Mouse (Mus musculus): ENCODE measurements around the gene Paqr7. TPM values are rescaled to one million over a fixed set of nuclear protein-coding genes. Genes with fewer than 3 reads are reported as not detected.

Gene Paqr7
- polyA plus RNA-seq, 1 experiment from 2014 or later: 2.2 TPM

- 10% methylated on average over 5 of the region's 5 CpGs for WGBS
- H3K4me1 ChIP-seq (ENCODE audit: control insufficient read depth, insufficient read depth, low read length): no peaks in the 10 kb centered on the region
- H3K4me2 ChIP-seq (ENCODE audit: low read depth): no peak overlapping the region
- H3K4me3 ChIP-seq (ENCODE audit: low read depth, low read length): no peak overlapping the region
- H3K9ac ChIP-seq (ENCODE audit: low read length): no peak overlapping the region
- no peaks in the 10 kb centered on the region for H3K27me3 ChIP-seq (ENCODE audit: control insufficient read depth, insufficient read depth, low read length)
- DNase-seq (ENCODE audit: low spot score) (peak; percentile 90), ATAC-seq (ENCODE audit: insufficient read depth, low FRiP score, low TSS enrichment) (peak; percentile 63)
- peaks cover 17% of the 10 kb centered on the region for H3K36me3 ChIP-seq (ENCODE audit: control insufficient read depth, insufficient read depth, low read length)
- no peak overlapping the region for H3K27ac ChIP-seq (ENCODE audit: low read depth, low read length)
- no peaks in the 10 kb centered on the region for H3K9me3 ChIP-seq (ENCODE audit: control insufficient read depth, low read length)
Measured at GRCm38 (mm10) chr4:134543261-134543660, 46.8 kb downstream of the Paqr7 start.

- H3K27ac ChIP-seq (ENCODE audit: low read depth, low read length): no peak overlapping the region
- no peak overlapping the region for H3K9ac ChIP-seq (ENCODE audit: low read length)
- DNase-seq (ENCODE audit: low spot score) (no peak), ATAC-seq (ENCODE audit: insufficient read depth, low FRiP score, low TSS enrichment) (no peak)
- H3K4me1 ChIP-seq (ENCODE audit: control insufficient read depth, insufficient read depth, low read length): no peaks in the 10 kb centered on the region
- peaks cover 20% of the 10 kb centered on the region for H3K36me3 ChIP-seq (ENCODE audit: control insufficient read depth, insufficient read depth, low read length)
- 69% methylated on average over 9 of the region's 9 CpGs for WGBS
- no peaks in the 10 kb centered on the region for H3K27me3 ChIP-seq (ENCODE audit: control insufficient read depth, insufficient read depth, low read length)
- no peak overlapping the region for H3K4me3 ChIP-seq (ENCODE audit: low read depth, low read length)
- peaks cover 8% of the 10 kb centered on the region; the same call in 1 of the 2 replicates for H3K9me3 ChIP-seq (ENCODE audit: control insufficient read depth, low read length)
- H3K4me2 ChIP-seq (ENCODE audit: low read depth): no peak overlapping the region
Measured at GRCm38 (mm10) chr4:134546814-134547705, 50.6 kb downstream of the Paqr7 start.

- Histone ChIP-seq H3K27me3 (ENCODE audit: control insufficient read depth, insufficient read depth, low read length) (no peaks in the 10 kb centered on the region), H3K4me2 (ENCODE audit: low read depth) (no peak overlapping the region), H3K27ac (ENCODE audit: low read depth, low read length) (no peak overlapping the region), H3K9ac (ENCODE audit: low read length) (no peak overlapping the region), H3K4me1 (ENCODE audit: control insufficient read depth, insufficient read depth, low read length) (no peaks in the 10 kb centered on the region), H3K9me3 (ENCODE audit: control insufficient read depth, low read length) (peaks cover 8% of the 10 kb centered on the region; the same call in 1 of the 2 replicates), H3K4me3 (ENCODE audit: low read depth, low read length) (no peak overlapping the region), H3K36me3 (ENCODE audit: control insufficient read depth, insufficient read depth, low read length) (peaks cover 20% of the 10 kb centered on the region)
- ATAC-seq (ENCODE audit: insufficient read depth, low FRiP score, low TSS enrichment): no peak
- DNase-seq (ENCODE audit: low spot score): no peak
- WGBS: 80% methylated on average over 18 of the region's 18 CpGs
Measured at GRCm38 (mm10) chr4:134548169-134548938, 51.9 kb downstream of the Paqr7 start.

- H3K9me3 ChIP-seq (ENCODE audit: control insufficient read depth, low read length): peaks cover 8% of the 10 kb centered on the region; the same call in 1 of the 2 replicates
- ATAC-seq (ENCODE audit: insufficient read depth, low FRiP score, low TSS enrichment) (no peak), DNase-seq (ENCODE audit: low spot score) (no peak)
- H3K27me3 ChIP-seq (ENCODE audit: control insufficient read depth, insufficient read depth, low read length): no peaks in the 10 kb centered on the region
- H3K27ac ChIP-seq (ENCODE audit: low read depth, low read length): no peak overlapping the region
- no peak overlapping the region for H3K9ac ChIP-seq (ENCODE audit: low read length)
- H3K4me1 ChIP-seq (ENCODE audit: control insufficient read depth, insufficient read depth, low read length): no peaks in the 10 kb centered on the region
- H3K4me3 ChIP-seq (ENCODE audit: low read depth, low read length): no peak overlapping the region
- peaks cover 17% of the 10 kb centered on the region; the same call in 1 of the 2 replicates for H3K36me3 ChIP-seq (ENCODE audit: control insufficient read depth, insufficient read depth, low read length)
- WGBS: 98% methylated on average over 8 of the region's 8 CpGs
- H3K4me2 ChIP-seq (ENCODE audit: low read depth): no peak overlapping the region
Measured at GRCm38 (mm10) chr4:134549899-134550298, 53.4 kb downstream of the Paqr7 start.

GRCm38 (mm10) chr4:134551494-134552316 is 55.2 kb downstream of the Paqr7 start, which contains the start of gene Selenon:
TSS of gene Selenon (minus strand) at chr4:134552166.
- no peaks in the 10 kb centered on the region for H3K4me1 ChIP-seq (ENCODE audit: control insufficient read depth, insufficient read depth, low read length)
- H3K9me3 ChIP-seq (ENCODE audit: control insufficient read depth, low read length): peaks cover 8% of the 10 kb centered on the region; the same call in 1 of the 2 replicates
- peak within 1 kb of the TSS; percentile 98 for H3K9ac ChIP-seq (ENCODE audit: low read length)
- no peaks in the 10 kb centered on the region for H3K27me3 ChIP-seq (ENCODE audit: control insufficient read depth, insufficient read depth, low read length)
- ATAC-seq (ENCODE audit: insufficient read depth, low FRiP score, low TSS enrichment) (peak; percentile 85), DNase-seq (ENCODE audit: low spot score) (peak; percentile 71)
- peak within 1 kb of the TSS; percentile 74 for H3K4me3 ChIP-seq (ENCODE audit: low read depth, low read length)
- H3K27ac ChIP-seq (ENCODE audit: low read depth, low read length): peak within 1 kb of the TSS; percentile 94
- peaks cover 12% of the 10 kb centered on the region; the same call in 1 of the 2 replicates for H3K36me3 ChIP-seq (ENCODE audit: control insufficient read depth, insufficient read depth, low read length)
- WGBS: under 1% methylated on average over 33 of the region's 67 CpGs
- peak within 1 kb of the TSS; percentile 70 for H3K4me2 ChIP-seq (ENCODE audit: low read depth)

GRCm38 (mm10) chr4:134553631-134554030 is 57.1 kb downstream of the Paqr7 start:
- H3K4me1 ChIP-seq (ENCODE audit: control insufficient read depth, insufficient read depth, low read length): peaks cover 5% of the 10 kb centered on the region
- peaks cover 8% of the 10 kb centered on the region; the same call in 1 of the 2 replicates for H3K9me3 ChIP-seq (ENCODE audit: control insufficient read depth, low read length)
- no peaks in the 10 kb centered on the region for H3K27me3 ChIP-seq (ENCODE audit: control insufficient read depth, insufficient read depth, low read length)
- WGBS: 90% methylated on average over 1 of the region's 1 CpGs
- H3K4me2 ChIP-seq (ENCODE audit: low read depth): no peak overlapping the region
- DNase-seq (ENCODE audit: low spot score) (no peak), ATAC-seq (ENCODE audit: insufficient read depth, low FRiP score, low TSS enrichment) (no peak)
- no peak overlapping the region for H3K27ac ChIP-seq (ENCODE audit: low read depth, low read length)
- H3K9ac ChIP-seq (ENCODE audit: low read length): no peak overlapping the region
- no peak overlapping the region for H3K4me3 ChIP-seq (ENCODE audit: low read depth, low read length)
- peaks cover 10% of the 10 kb centered on the region; the same call in 1 of the 2 replicates for H3K36me3 ChIP-seq (ENCODE audit: control insufficient read depth, insufficient read depth, low read length)

- Histone ChIP-seq H3K9ac (ENCODE audit: low read length) (no peak overlapping the region), H3K36me3 (ENCODE audit: control insufficient read depth, insufficient read depth, low read length) (no peaks in the 10 kb centered on the region), H3K9me3 (ENCODE audit: control insufficient read depth, low read length) (no peaks in the 10 kb centered on the region), H3K27me3 (ENCODE audit: control insufficient read depth, insufficient read depth, low read length) (no peaks in the 10 kb centered on the region), H3K4me1 (ENCODE audit: control insufficient read depth, insufficient read depth, low read length) (peaks cover 5% of the 10 kb centered on the region), H3K4me3 (ENCODE audit: low read depth, low read length) (no peak overlapping the region), H3K27ac (ENCODE audit: low read depth, low read length) (no peak overlapping the region), H3K4me2 (ENCODE audit: low read depth) (no peak overlapping the region)
- WGBS: 66% methylated on average over 8 of the region's 8 CpGs
- ATAC-seq (ENCODE audit: insufficient read depth, low FRiP score, low TSS enrichment) (no peak), DNase-seq (ENCODE audit: low spot score) (peak; percentile 58)
Measured at GRCm38 (mm10) chr4:134555956-134556580, 59.6 kb downstream of the Paqr7 start.
